Mouse (Mus musculus) ES-Bruce4 (cell line): ENCODE measurements around the gene Lrp8.

ENCODE experiments used
- CTCF ChIP-seq: IDR thresholded peaks from one replicate; pipeline ENCODE4 v1.8.1; 2011; ENCODE audit warnings: low read depth, low read length
- EP300 ChIP-seq: IDR thresholded peaks from 2 replicates; pipeline ENCODE4 v1.6.1; 2011; ENCODE audit warnings: low read depth, low read length; ENCODE audit not compliant: insufficient read depth
- POLR2A ChIP-seq: IDR thresholded peaks from one replicate; pipeline ENCODE4 v1.8.1; 2011; ENCODE audit warnings: low read length; ENCODE audit not compliant: insufficient read depth

- TF ChIP-seq POLR2A (no peak), CTCF (no peak), EP300 (no peak)
These were observed 1.5 kb downstream of the Lrp8 start for GRCm38 (mm10) chr4:107803351-107804106.
